Mouse (Mus musculus) kidney, adult 2 months (tissue): ENCODE measurements around the gene Atp8b5.

Experiments used
- CTCF ChIP-seq: fragments of 200-500 bp; conservative IDR thresholded peaks from 2 replicates; pipeline ENCODE4 v1.5.1; 2011; ENCODE audit warnings: low read depth, mild to moderate bottlenecking, control low read depth, low read length, moderate library complexity, mixed read lengths; ENCODE audit not compliant: insufficient read depth, insufficient read length
- POLR2A ChIP-seq: fragments of 200-500 bp; IDR thresholded peaks from one replicate; pipeline ENCODE4 v1.6.1; 2011; ENCODE audit warnings: low read depth, low read length, control low read depth

- TF ChIP-seq CTCF (no peak), POLR2A (no peak)
Measured at GRCm38 (mm10) chr4:43258556-43258955, 8.4 kb upstream of the Atp8b5 start.
